Mouse (Mus musculus): ENCODE measurements around the gene Trim31. TPM values are rescaled to one million over a fixed set of nuclear protein-coding genes. Genes with fewer than 3 reads are reported as not detected.

Trim31 gene
- total and polyA plus RNA-seq, 3 experiments = not detected

DNA sequence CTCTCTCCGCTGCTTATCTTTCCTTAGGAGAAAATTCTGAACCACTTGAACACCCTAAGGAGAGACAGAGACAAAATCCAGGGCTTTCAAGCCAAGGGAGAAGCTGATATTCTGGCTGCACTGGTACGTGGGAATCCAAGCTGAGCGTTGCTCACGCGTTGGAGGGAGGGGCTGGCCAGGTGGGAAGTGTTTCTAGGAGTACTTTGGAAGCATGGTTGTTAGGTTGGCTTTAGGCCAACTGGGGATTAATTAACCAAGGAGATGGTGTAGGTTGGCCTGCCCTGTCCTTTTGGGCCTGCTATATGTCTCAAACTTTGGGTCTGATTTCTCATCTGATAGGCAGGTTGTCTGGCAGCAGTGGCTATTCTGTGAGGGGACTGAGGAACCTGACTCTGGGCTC lies 46.7 kb upstream of the Trim31 start:
- Histone ChIP-seq H3K79me2 (ENCODE audit: control insufficient read depth, insufficient read depth, low read length, poor library complexity) (no peaks in the 10 kb centered on the region), H3K27ac (ENCODE audit: control insufficient read depth, low read depth, low read length) (no peak overlapping the region), H3K4me1 (ENCODE audit: control insufficient read depth in 1 of 2, insufficient read depth in 2 of 2, low read length in 2 of 2) (peaks cover 0 to 1% of the 10 kb centered on the region in 2 experiments; a peak in 1 of 4 replicates), H3K9me3 (replicated peaks; ENCODE audit: insufficient read depth, low read length) (no peaks in the 10 kb centered on the region), H3K36me3 (ENCODE audit: control insufficient read depth in 1 of 2, insufficient read depth in 2 of 2, low read length in 2 of 2) (peaks cover 0 to 3% of the 10 kb centered on the region in 2 experiments; a peak in 2 of 4 replicates), H3K4me3 (ENCODE audit: control insufficient read depth in 1 of 2, insufficient read depth in 1 of 2, low read depth in 2 of 2, low read length in 2 of 2) (no peak overlapping the region), H3K27me3 (ENCODE audit: control insufficient read depth in 1 of 2, insufficient read depth in 2 of 2, low read length in 2 of 2) (no peaks in the 10 kb centered on the region), H3K9ac (ENCODE audit: control insufficient read depth, low read depth, low read length, poor library complexity, severe bottlenecking) (no peak overlapping the region)
- no peak for TF ChIP-seq GATA1 (IDR thresholded peaks at IDR 0.05; ENCODE audit: low read depth, low read length)
- TF ChIP-seq CHD2 (IDR thresholded peaks at IDR 0.05; ENCODE audit: low read length) = no peak
- TF ChIP-seq CHD1 (IDR thresholded peaks at IDR 0.05; ENCODE audit: low read depth, low read length) = no peak
- no peak for DNase-seq (ENCODE audit: low read depth, low spot score)

DNA sequence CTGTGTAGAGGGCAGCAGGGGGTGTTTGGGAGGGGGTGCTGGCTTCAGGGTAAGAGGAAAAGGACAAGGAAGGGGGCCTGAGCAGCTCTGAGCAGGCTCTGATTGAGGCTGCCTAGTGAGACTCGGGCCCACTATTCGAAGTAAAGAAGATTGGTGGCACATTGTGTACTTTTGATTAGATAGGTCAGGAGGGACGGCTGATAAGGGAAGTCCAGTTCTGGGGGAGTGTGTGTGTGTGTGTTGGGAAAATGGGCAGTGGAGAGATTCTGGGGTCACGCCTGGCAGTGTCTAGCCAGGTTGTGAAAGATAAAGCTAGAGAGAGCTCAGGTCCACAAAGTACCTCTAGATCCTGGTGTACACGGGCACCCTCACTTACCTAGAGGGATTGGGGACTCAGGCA lies 46.3 kb upstream of the Trim31 start:
- no peaks in the 10 kb centered on the region for H3K9me3 ChIP-seq (replicated peaks; ENCODE audit: insufficient read depth, low read length)
- H3K27me3 ChIP-seq (ENCODE audit: control insufficient read depth in 1 of 2, insufficient read depth in 2 of 2, low read length in 2 of 2) = no peaks in the 10 kb centered on the region
- H3K36me3 ChIP-seq (ENCODE audit: control insufficient read depth in 1 of 2, insufficient read depth in 2 of 2, low read length in 2 of 2) = no peaks in the 10 kb centered on the region
- no peak overlapping the region for H3K27ac ChIP-seq (ENCODE audit: control insufficient read depth, low read depth, low read length)
- no peak overlapping the region for H3K9ac ChIP-seq (ENCODE audit: control insufficient read depth, low read depth, low read length, poor library complexity, severe bottlenecking)
- DNase-seq (ENCODE audit: low read depth, low spot score) = no peak
- H3K79me2 ChIP-seq (ENCODE audit: control insufficient read depth, insufficient read depth, low read length, poor library complexity) = no peaks in the 10 kb centered on the region
- TF ChIP-seq MAX (IDR thresholded peaks at IDR 0.05; ENCODE audit: low read length) (no peak), UBTF (IDR thresholded peaks at IDR 0.05; ENCODE audit: borderline replicate concordance, insufficient read depth, low read depth, low read length) (no peak), MAFK (IDR thresholded peaks at IDR 0.05; ENCODE audit: borderline replicate concordance, low read depth, low read length) (no peak), SMC3 (IDR thresholded peaks at IDR 0.05; ENCODE audit: low read depth, low read length) (no peak), ZC3H11A (IDR thresholded peaks at IDR 0.05; ENCODE audit: low read depth, low read length) (no peak), HCFC1 (IDR thresholded peaks at IDR 0.05; ENCODE audit: low read depth, low read length) (no peak), MEF2A (IDR thresholded peaks at IDR 0.05; ENCODE audit: extremely low read depth, insufficient replicate concordance, low read depth, low read length, poor library complexity, severe bottlenecking) (no peak)
- H3K4me1 ChIP-seq (ENCODE audit: control insufficient read depth in 1 of 2, insufficient read depth in 2 of 2, low read length in 2 of 2) = no peaks in the 10 kb centered on the region
- no peak overlapping the region for H3K4me3 ChIP-seq (ENCODE audit: control insufficient read depth in 1 of 2, insufficient read depth in 1 of 2, low read depth in 2 of 2, low read length in 2 of 2)

DNA sequence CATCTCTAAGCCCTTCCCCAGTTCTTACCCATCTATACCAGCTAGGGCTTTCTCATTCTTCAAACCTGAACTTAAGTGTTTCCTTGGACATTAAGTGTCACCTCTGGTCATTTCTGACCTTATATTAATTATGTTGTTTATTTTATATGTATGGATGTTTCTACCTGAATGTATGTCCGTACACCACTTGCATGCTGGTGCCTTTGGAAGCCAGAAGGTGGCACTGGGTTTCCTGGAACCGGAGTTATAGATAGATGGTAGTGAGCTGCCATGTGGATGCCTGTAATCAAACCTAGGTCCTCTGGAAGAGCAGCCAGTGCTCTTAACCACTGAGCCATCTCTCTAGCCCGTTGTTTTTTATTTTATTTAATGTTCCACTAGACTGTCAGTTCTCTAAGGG lies 42.4 kb upstream of the Trim31 start:
- no peaks in the 10 kb centered on the region for H3K9me3 ChIP-seq (replicated peaks; ENCODE audit: insufficient read depth, low read length)
- no peak overlapping the region for H3K9ac ChIP-seq (ENCODE audit: control insufficient read depth, low read depth, low read length, poor library complexity, severe bottlenecking)
- H3K27ac ChIP-seq (ENCODE audit: control insufficient read depth, low read depth, low read length) = no peak overlapping the region
- no peaks in the 10 kb centered on the region for H3K27me3 ChIP-seq (ENCODE audit: control insufficient read depth in 1 of 2, insufficient read depth in 2 of 2, low read length in 2 of 2)
- H3K4me3 ChIP-seq (ENCODE audit: control insufficient read depth in 1 of 2, insufficient read depth in 1 of 2, low read depth in 2 of 2, low read length in 2 of 2) = no peak overlapping the region
- no peaks in the 10 kb centered on the region for H3K36me3 ChIP-seq (ENCODE audit: control insufficient read depth in 1 of 2, insufficient read depth in 2 of 2, low read length in 2 of 2)
- DNase-seq (ENCODE audit: low read depth, low spot score) = no peak
- H3K79me2 ChIP-seq (ENCODE audit: control insufficient read depth, insufficient read depth, low read length, poor library complexity) = no peaks in the 10 kb centered on the region
- TF ChIP-seq KAT2A (conservative IDR thresholded peaks at IDR 0.05; ENCODE audit: low read depth, low read length) = no peak
- TF ChIP-seq MAZ (IDR thresholded peaks at IDR 0.05; ENCODE audit: low read depth, low read length) = no peak
- TF ChIP-seq ETS1 (IDR thresholded peaks at IDR 0.05; ENCODE audit: low read depth, low read length) = no peak
- TF ChIP-seq NELFE (IDR thresholded peaks at IDR 0.05; ENCODE audit: low read depth, low read length) = no peak
- TF ChIP-seq SIN3A (IDR thresholded peaks at IDR 0.05; ENCODE audit: low read length) = no peak
- no peak for TF ChIP-seq CHD2 (IDR thresholded peaks at IDR 0.05; ENCODE audit: low read length)
- no peak for TF ChIP-seq GATA1 (IDR thresholded peaks at IDR 0.05; ENCODE audit: low read depth, low read length)
- no peak for TF ChIP-seq USF2 (IDR thresholded peaks at IDR 0.05; ENCODE audit: borderline replicate concordance in 1 of 2, insufficient read depth in 1 of 2, low read depth in 1 of 2, low read length in 2 of 2)
- no peak for TF ChIP-seq MAFK (IDR thresholded peaks at IDR 0.05; ENCODE audit: borderline replicate concordance, low read depth, low read length)
- TF ChIP-seq POLR2A (IDR thresholded peaks at IDR 0.05; ENCODE audit: control insufficient read depth in 1 of 2, insufficient read depth in 1 of 2, low read depth in 1 of 2, low read length in 2 of 2, poor library complexity in 1 of 2) = no peak
- no peak for TF ChIP-seq TAL1 (IDR thresholded peaks at IDR 0.05; ENCODE audit: low read length)
- no peak for TF ChIP-seq CTCF (IDR thresholded peaks at IDR 0.05 in 2 of 3, conservative IDR thresholded peaks at IDR 0.05 in 1 of 3; ENCODE audit: control insufficient read depth in 1 of 3, insufficient read depth in 1 of 3, low read depth in 2 of 3, low read length in 3 of 3, poor library complexity in 1 of 3, severe bottlenecking in 1 of 3)
- TF ChIP-seq MXI1 (IDR thresholded peaks at IDR 0.05; ENCODE audit: low read depth, low read length) = no peak
- TF ChIP-seq JUND (IDR thresholded peaks at IDR 0.05; ENCODE audit: low read depth, low read length) = no peak
- no peak for TF ChIP-seq ZKSCAN1 (IDR thresholded peaks at IDR 0.05; ENCODE audit: low read depth, low read length)
- no peaks in the 10 kb centered on the region for H3K4me1 ChIP-seq (ENCODE audit: control insufficient read depth in 1 of 2, insufficient read depth in 2 of 2, low read length in 2 of 2)

Measured in MEL (cell line).